Mouse (Mus musculus) 3T3-L1 (cell line): ENCODE results near the gene Susd5.
"Not testable (repeated sequence)": the region's sequence is repeated elsewhere in the genome, so short reads cannot be mapped to it uniquely, and the experiment has no call there.

Source experiments
- DNase-seq: peaks from one replicate; pipeline ENCODE4 v3.0.0-alpha.2; 2015; ENCODE audit warnings: low read depth, low spot score

Susd5 gene

DNA sequence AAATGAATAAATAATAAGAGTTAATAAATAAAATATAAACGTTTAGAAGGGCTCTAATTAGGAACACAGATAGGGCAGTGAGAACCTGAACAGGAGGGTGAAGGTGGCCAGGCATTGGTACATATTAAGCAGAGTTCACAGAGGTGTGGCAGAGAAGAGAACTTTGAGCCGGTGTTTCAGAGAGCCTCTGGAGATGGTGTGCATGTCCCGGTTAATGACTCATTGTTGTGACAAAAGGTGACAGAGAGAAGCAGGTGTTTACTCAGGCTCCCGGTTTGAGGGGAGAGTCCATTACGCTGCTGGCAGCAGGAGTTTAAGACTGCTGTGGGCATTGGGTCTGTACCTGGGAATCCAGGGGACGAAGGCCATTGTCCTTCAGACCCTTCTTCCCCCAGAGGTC, 12.4 kb downstream of the Susd5 start:
- no peak for DNase-seq

DNA sequence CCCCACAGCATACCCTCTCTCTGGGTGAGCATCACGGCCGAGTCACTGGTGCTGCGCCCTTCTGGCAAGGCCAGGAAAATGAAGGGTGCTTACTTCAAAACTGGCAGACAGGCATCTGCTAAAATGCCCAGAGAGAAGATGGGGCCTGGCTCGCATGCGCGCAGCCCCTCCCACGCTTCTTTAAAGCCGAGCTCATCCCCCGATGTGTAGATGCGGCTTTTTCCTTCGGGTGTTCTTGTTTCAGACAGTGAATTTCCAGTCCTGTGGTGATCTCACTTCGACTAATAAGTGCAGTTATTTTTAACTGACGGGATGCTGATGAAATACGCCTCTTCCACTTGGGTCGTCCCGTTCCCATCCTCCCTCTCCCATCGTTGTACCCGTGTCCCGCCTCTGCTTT, 16.7 kb downstream of the Susd5 start:
- DNase-seq: no peak

DNA sequence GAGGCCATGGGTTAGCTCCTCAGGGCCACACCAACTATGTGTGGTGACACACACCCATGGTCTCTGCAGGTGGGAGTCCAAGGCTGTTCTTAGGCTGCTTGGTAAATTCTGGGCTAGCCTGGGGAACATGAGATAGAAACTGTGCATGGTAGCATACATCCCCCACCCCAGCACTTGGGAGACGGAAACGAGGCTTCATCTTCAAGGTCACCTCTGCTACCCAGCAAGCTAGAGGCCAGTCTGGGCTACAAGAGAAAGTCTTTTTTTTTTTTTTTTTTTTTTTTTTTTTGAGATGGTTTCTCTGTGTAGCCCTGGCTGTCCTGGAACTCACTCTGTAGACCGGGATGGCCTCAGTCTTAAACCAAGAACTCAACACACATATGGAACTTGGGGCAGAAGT, 29.5 kb downstream of the Susd5 start:
- no peak for DNase-seq

DNA sequence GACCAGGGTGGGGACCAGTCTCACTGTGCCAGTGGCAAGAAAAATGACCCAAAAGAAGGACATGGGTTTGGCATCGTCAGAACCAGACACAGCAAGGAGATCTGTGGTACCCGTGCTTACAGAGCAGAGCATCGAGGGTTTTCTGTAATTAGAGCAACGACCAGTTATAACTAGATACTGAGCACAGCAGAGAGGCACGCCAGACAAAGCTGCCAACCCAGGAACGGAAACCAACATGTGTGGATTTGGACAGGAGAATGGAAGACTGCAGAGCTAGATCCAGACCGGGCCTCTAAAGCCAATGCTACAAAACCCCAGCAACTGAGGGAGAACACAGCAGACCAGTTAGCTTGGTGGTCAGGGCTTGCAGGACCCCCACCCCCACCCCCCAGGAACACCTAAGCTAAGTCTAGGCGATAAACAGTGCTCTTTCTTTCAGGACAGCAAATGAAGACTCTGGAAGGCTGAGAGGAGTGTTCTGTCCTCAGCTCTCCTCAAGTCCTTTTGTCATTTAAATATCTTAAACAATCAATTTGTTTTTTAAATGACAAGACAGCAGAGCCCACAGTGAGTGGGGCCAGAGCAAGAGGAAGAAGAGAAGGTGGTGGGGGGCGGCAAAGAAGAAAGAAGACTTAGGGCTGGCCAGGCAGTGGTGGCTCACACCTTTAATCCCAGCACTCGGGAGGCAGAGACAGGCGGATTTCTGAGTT, 30.3 kb downstream of the Susd5 start:
- DNase-seq: no peak

DNA sequence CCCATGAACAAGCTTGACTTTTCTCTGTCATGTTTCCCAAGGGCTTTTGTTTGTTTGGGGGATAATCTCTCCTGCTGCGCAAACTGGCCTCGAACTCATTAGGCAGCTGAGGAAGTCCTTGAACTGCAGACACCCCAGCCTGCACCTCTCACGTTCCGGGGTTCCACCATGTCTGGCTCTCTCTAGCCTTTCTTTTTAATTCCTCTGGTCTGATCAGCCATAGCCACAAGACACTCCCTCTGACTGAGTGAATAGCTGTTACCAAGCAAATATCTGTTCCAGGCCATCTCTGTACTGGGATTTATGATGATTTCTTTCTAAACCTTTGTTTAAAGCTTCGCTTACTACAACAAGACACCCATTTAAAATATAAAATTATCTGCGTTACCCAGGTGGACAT, 31.9 kb downstream of the Susd5 start:
- not testable (repeated sequence) for DNase-seq

DNA sequence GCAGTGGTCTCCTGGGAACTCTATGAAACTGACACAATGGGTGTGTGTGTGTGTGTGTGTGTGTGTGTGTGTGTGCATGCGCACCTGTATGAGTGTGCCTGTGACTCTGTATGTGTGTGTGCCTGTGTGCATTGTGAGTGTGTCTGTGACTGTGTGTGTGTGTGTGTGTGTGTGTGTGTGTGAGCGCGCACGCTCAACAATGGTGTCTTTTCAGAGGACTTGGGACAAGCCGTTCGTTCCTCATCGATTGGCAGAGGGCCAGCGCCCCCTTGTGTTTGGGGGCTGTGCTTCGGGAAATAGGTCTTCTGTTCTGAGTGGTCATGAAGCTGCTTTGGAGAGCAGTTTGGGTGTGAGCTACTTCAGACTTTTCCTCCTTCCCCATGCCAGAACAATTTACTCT, 35.2 kb downstream of the Susd5 start:
- not testable (repeated sequence) for DNase-seq

DNA sequence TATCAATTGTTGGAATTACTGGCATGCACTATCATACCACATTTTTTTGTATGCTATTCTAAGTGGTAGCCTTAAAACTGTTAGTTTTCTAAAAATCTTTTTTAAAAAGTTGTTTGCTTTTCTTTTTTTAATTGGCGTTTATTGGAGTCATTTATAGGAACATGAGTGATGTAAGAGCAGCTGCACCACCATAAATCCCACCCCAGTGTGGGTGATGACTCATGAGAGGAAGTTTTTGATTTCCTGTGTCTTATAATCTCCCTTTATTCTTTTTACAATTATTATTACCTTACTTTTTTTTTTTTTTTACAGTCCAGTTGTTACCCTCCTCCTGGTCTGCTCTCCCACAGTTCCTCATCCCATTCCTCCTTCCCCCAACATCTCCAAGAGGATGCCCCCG, 37.9 kb downstream of the Susd5 start:
- DNase-seq: no peak

DNA sequence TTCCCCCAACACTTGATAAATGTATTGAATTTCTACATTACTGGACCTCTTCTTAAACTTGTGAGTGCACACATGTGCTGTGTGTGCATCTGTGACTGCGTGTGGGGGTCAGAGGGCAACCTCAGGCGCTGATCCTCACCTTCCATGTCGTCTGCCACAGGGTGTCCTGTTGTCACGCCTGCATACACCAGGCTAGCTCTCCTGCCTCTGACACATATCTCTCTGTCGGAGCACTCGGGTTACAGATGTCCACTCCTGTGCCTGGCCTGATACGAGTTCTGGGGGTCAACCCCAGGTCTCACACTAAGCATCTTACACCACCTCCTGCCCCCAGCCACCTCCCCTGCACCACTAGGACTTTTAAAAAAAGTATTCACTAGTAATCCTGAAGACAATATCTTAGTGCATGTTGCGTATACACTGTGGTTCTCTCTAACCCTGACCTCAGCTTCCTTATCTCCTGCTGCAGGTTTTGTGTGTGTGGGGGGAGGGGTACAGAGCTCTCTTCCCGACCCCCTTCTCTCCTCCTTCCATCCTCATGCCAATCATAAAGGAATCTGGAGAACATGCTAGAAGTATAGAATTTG, 41.9 kb downstream of the Susd5 start:
- no peak for DNase-seq

DNA sequence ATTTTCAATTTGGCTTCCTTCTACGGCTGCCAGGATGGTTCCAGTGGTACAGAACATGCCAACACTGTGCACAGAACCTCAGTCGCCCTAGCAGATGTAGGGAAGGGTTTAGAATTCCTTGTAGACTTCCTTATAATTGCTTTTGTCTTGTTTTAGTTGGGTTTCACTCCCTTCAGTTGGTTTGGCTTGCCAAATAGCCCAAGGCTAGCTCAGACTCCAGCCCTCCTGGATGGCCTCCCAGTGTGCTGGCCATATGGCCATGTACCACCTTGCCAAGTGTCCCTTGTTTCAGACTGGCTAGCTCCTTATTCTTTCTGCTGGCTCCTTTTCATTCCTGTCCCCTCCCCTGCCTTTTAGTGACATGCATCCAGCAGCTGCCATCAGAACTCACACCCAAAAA, 53.3 kb downstream of the Susd5 start:
- peak; percentile 60 for DNase-seq

DNA sequence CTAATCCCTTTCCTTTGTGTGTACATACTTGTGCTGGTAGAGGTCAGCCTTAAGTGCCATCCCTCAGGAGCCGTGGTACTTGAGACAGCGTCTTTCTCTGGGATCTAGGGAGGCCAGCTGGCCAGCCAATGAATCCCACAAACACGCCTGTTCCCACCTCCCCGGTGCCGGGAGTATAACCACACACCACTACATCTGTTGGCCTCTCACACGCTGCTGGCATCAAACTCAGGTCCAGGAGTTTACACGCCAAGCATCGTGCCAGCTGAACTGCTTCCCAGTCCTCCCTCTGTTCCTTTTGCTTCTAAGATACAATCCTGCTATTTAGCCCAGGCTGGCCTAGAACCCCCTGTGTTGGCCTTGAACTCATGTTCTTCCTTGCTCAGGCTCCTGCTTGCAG, 54.2 kb downstream of the Susd5 start:
- DNase-seq: no peak

DNA sequence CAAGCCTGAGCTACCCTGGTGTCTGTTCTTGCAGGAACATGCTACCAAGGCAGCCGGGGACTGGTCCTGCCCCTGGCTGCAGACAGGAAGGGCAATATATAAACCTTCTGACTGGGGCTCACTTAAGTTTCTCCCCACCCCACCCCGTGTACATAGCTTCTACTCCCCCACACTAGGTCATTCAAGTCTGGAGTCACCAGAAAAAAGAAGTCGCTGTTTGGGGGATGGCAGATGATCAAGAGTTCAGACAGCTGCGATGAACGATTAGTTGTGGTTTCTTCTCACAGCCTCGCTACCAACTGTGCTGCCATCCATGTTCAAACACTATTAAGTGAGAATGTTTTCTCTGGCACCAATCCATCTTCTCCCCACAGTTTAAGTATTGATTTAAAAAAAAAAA, 55.3 kb downstream of the Susd5 start:
- peak; percentile 41 for DNase-seq

DNA sequence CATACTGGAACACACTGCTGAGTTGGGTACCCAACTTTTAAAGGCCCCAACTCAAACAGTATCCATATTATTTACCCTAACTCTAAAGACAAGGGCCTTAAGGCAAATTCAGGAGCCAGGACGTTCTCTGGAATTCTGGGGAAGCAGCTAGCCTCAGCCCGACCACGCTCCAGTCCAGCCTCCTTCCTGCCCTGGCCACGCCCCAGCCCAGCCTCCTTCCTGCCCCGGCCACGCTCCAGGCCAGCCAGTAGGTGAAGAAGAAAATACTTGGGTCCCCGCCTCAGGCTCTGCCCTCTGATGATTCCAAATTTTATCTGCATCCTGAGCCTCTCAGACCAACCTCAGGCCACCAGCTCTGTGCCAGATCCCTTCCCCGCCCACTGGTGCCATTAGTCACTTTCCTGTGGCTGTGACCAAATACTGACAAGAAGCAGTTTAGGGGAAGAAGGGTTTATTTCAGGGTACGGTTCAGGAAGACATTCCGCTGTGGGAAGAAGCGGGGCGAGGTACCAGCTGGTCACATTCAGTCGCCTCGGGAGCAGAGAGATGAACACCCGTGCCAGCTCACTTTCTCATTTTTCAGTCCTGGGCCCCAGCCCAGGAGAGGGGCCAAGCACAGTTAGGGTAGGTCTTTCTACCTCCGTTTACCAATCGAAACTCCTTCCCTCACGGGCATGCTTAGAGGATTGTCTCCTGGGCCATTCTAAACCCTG, 57.1 kb downstream of the Susd5 start:
- peak; percentile 59 for DNase-seq

DNA sequence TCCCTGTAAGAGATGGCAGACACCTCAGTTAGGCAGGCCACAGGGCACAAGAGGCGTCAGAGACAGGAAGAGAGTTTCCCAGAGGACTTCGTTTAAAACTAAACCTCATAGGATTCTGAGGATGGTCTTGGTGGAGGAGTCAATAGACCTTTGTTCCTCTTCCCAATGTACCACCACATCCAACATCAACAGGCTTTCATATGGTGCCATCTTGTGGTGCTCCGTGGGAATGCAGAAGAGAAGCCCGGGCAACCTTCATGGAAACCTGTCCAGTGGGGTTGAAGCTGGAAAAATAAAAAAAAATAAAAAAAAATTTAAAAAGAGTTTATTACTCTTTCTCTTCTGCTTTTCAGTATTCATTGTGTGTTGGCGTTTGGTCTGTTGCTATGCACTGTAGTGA, 59.7 kb downstream of the Susd5 start:
- peak; percentile 80 for DNase-seq

DNA sequence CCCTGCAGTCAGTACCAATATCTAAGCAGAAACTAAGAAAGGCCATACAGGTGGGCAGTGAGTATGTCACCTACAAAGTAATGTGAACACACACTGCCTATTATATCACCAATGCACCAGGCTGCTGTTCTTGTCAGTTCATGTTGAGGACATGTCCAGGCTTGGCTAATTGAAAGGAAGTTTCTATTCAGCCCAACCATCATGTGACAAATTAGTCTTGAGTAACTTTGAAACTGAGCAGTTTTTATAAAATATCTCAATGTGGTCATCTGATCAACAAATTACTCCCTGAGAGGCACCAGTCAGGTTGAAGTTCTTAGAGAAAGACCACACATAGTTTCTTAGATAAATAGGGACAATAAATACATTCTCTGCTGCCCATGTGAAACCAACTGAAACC, 65.9 kb downstream of the Susd5 start:
- DNase-seq: not testable (repeated sequence)

DNA sequence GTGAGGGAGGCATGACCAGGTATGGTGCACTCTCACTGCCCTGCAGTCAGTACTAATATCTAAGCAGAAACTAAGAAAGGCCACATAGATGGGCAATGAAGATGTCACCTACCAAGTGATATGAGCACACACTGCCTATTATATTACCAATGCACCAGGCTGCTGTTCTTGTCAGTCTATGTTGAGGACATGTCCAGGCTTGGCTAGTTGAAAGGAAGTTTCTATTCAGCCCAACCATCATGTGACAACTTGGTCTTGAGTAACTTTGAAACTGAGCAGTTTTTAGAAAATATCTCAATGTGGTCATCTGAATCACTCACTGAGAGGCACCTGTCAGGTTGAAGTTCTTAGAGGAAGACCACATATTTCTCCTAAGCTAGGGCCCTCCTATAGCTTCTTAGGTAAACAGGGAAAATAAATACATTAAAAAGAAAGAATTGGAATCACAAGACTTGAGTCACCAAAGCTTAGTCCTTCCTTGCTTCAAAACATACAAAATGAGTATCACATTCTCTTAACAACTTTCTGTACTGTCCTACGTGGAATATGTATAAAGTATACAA, 72.4 kb downstream of the Susd5 start:
- DNase-seq: not testable (repeated sequence)
